Mouse (Mus musculus) large intestine, adult 2 months (tissue): Measurements from ENCODE around the gene Gpc4. TPM values are rescaled to one million over a fixed set of nuclear protein-coding genes. Genes with fewer than 3 reads are reported as not detected.

Experiments used
- DNase-seq: peaks from one replicate; pipeline ENCODE4 v3.0.0-alpha.2; 2012; ENCODE audit warnings: low read depth, low spot score
- WGBS: fragments of 180-500 bp; shearing (Covaris S2); methylation state at CpG from one replicate; pipeline ENCODE4 v1.1.7; 2018; 5-methylcytosine and 5-hydroxymethylcytosine counted together
- polyA plus RNA-seq: library from polyadenylated mRNA; depleted of rRNA; stranded (reverse); fragments of >200 nt; gene quantifications from 2 replicates; pipeline ENCODE4 v1.2.3, GENCODE M21; 2012; rRNA removed

The Gpc4 gene
- 17.8 and 25.4 TPM in 2 replicates for polyA plus RNA-seq

DNA sequence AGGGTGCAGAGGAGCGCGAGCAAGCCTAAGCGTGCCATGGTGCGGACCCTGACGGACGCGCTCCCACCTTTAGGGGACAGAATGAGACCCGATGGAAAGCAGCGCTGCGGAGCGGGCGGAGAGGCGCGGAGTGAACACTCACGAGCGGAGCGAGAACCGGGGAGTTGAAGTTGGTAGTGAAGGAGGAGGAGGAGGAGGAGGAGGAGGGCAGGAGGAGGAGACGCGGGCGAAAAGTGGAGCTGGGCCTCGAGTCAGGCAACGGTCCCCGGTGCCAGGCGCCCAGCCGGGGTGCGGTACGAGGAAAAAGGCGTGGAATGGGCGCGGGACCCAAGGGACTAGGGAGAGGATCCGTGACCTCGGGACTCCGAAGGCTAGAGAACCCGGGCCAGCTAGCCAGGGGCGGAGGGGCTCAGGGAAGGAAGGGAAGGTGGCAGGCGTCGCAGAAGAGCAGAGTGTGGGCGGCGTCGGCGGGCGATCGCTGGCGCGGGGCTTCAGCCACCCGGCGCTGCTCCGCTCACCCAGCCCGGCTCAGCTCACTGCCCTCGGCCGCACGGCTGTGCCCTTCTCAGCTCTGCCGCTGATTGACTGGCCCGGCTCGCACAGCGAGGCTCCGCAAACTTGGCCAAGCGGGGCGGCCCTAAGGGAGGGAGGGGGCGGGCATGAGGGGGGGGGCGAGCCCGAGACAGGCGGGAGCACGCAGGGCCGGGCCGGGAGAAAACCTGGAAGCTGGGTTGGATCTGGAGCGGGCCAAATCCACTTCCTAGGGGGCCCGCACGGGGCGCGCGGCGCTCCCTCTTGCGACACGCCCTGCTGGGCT is at the start of gene Gpc4:
TSS of gene Gpc4 (minus strand) at position 515 of the 817 bp plus-strand sequence.
- WGBS: 26% methylated on average over 70 of the region's 76 CpGs
- DNase-seq: no peak

DNA sequence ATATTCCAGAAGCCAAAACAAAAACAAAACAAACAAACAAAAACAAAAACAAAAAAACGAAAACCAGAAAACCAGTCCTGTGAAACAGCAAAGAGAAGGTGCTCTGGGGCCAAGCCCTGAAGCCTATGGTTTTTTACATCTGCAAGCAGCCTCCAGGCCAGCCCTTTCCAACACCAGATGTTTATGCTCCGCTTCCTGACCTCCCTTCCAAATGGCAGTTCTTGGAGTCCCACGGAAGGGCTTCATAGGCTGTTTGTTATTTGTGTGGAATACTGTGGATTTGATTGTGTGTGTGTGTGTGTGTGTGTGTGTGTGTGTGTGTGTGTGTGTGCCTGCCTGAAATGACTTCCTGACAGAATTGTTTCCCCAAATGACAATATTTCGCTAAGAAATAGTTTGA is 47.8 kb upstream of the Gpc4 start:
- 79% methylated on average over 4 of the region's 4 CpGs for WGBS
- DNase-seq: no peak

DNA sequence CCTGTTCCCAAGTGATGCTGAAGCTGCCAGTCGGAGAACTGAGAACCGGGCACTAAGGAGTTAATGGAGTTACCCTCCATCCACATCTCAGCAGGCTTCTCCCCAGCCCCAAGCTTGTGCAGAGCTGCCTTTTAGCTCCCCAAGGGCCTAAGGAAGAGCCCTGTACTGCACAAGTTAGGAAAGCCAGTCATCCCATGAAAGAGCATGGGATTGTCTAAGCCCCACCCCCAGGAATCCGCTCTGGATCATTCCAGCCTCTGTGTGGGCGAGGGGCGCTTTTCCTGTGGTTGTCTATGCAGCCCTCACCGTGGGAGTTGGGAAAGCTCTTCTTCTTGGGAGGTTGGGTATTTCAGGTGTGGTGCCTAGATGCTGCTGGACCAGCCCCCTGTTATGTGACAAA is 34.8 kb upstream of the Gpc4 start:
- DNase-seq: no peak

DNA sequence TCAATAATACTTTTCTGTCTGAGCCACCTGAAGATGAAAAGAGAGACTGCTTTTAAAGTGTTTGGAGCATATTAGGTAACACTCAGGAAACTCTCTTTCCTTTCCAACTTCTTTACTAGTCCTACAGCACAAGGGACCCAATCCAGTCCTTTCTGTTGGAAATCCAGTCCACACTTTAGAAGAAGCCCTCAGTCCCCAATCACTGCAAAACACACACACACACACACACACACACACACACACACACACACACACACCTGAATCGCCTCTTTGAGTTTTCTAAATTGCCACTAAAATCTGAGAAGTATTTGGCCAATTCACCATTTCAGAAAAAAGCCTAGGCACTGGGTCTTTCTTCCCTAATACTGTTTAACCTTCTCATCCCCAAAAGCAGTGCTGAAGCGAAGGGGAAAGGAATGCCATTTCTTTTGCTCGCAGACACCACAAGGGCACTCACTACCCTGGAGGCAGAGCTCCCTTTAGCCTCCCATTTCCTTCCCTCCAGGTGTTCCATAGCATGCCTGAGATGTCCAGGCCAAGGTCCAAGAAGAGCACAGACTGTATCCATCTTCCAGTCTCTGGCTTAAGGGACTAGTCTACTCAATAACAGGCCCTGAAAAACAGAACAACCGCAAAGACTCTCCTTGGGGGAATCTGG is 28.4 kb upstream of the Gpc4 start:
- DNase-seq: no peak

More for the DNA sequence above, 34.8 kb upstream of the Gpc4 start:
- 65% methylated on average over 6 of the region's 6 CpGs for WGBS

DNA sequence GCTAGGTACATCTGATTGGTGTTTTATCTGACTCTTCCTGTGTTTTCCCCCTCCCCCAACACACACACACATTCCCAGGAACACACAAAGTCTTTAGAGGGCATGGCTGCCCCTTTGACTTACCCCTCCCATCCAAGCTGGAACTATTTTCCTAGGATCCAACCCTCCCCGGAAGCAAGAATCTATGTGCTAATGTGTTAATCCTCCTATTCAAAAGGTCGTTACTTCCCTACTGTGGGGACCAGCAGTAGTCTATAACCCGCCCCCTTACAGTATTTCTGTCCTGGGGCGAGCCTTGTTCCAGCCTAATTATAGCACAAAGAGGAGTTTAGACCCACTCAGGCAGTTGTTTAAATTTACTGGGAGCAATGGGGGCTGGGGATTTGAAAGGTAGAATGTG is 24.0 kb upstream of the Gpc4 start:
- WGBS: 41% methylated on average over 4 of the region's 4 CpGs
- DNase-seq: no peak

More for the DNA sequence above, 28.4 kb upstream of the Gpc4 start:
- 38% methylated on average over 4 of the region's 4 CpGs for WGBS

DNA sequence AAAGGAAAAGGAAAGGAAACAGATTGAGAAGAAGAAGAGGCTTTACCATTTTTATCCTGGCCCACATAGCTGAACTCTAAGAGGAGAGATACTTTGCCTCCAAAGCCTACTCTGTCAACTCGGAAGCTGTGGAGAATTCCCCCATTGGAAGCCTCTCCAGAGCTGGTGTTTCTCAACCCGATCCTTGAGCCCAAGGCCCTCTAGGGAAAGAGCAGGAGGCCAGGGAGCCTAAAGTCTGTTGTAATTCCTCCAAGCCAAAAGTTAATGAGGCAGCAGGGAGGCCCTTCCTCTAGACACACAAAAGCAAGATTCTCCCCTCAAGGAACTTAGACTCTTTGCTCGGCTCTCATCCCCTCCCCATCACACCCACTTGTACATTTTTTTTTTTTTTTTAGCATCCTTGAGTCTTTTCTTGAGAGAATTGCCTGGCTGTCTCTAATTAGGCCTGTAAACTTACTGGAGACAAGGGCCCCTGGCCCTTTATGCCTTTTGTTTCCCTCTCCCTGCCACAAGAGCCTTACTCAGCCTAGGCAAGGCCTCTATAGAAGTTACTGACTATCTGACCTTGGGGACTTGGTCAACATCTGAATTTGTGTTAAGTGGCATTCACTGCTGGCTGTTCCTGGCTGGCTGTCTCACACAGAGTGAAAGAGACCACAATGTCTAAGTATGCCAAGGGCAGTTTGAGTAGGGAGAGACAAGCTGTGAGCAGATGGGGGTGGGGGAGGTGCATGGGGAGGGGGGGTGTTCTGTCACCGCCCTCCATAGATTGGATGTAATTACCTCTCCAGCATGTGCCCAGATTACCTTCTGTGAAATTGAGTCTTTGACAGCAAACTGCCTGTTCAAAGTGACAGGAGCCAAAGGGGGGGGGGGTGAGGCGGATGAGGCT is 18.7 kb upstream of the Gpc4 start:
- 77% methylated on average over 4 of the region's 5 CpGs for WGBS

DNA sequence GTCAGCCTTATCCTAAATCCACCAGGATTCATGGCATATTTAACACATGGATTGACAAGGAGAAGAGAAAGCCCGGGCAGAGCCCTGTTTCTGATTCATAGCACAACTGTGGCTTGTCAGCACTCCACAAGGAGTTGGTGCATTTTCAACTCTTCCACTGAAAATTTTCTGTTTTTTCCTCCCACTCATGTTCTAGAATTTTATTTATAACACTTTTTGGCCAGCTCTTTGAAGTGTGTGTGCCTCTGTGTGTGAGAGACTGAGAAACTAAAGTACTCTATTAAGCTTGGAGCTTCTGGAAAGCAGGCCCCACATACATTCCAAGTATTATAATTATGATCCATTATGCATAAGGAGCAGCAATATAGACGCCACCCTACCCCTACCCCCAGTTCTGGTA is 16.3 kb upstream of the Gpc4 start:
- no peak for DNase-seq
- WGBS: 87% methylated on average over 2 of the region's 2 CpGs

More for the DNA sequence above, 18.7 kb upstream of the Gpc4 start:
- no peak for DNase-seq

DNA sequence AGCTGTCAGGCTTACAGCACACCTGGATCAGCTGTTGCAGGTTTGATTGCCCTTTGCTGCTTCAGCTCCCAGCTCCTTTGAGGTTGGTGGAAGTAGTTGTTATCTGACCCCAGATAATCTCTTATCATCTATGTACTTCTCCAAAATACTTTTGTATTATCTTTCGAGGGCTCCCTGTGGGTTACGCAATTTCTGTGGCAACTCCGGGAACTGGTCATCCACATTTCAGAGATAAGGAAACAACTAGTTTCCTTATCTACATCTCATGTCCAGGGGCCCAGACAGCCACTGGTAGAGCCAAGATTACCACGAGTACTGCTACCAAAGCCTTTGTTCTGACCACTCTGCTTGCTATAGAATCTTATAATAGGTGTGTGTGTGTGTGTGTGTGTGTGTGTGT is 12.0 kb upstream of the Gpc4 start:
- WGBS: 57% methylated on average over 4 of the region's 4 CpGs
- DNase-seq: no peak

DNA sequence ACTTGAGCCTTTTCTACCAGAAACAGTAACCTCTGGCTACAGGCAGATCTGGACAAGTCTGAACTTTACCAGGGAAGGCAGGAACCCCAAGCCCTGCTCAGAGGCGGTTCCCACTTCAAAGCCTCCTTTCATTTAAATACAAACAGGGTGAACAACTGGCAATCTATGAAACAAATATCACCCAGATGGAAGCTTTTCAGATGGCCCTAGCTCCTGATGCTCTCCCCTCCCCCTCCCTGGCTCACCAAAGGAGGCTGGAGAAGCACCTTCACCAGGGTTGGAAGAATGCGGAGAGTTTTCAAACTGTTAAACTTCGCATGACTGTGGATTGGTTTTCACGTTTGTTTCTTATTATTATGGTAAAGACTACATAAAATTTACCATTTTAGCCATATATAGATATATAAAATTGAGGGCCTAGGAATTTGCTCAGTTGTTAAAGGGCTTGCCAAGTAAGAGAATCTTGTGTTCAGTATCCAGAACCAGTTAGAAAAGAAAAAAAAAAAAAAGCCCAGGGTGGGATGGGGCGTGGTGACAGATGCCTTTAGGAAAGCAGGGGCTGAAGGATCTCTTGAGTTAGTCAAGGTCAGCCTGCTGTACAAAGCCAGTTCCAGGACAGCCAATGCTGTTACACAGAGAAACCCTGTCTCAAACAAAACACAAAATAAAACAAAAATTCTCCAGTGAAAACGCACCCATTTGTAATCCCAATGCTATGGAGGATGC is 2.6 kb upstream of the Gpc4 start:
- no peak for DNase-seq
- 77% methylated on average over 6 of the region's 6 CpGs for WGBS

DNA sequence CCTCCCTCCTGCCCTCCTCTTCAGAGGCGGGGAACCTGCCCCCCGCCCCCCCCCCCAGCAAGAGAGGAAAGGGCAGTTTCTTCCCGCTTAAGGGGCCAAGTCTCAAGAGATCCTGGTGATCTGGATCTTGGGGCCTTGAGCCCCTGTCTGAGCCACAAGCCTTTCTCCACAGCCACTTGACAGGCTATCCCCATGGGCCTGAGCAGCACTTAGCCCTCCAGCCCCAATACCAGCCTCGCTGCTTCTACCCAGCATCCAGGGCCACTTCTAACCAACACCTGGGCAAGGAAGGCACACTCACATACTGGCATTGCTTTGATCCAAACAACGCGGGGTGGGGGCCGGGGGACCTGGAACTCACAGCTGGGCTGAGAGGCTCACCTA is 495 bp upstream of the Gpc4 start:
- DNase-seq: no peak
- WGBS: 38% methylated on average over 5 of the region's 7 CpGs

DNA sequence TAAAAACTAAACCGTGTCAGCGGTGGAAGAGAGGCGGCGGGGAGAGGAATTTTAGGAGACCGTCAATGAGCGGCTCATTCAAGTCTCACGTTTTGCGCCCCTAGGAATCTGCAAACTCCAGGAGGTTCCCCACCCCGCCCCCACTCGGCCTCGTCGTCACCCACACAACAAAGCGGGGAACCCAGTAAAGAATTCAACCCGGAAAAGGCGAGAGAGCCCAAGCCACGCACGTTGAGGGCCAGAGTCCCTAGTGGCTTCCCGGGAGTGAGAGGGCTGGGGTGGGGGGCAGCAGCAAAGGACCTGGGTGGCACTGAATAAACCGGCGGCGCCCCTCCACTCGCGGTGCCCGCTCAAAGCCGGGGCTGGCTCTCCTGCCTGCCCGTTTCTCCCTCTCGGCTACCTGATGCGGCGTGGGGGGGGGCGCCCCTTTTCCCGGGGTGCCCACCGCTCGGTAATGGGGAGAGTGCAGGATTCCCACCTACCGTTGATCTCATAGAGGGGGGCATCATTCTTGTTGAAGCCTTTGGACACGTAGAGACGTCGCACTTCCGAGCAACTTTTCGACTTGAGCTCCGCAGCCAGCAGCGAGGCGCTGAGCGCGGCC is 816 bp downstream of the Gpc4 start:
- DNase-seq: no peak
- 20% methylated on average over 44 of the region's 44 CpGs for WGBS

DNA sequence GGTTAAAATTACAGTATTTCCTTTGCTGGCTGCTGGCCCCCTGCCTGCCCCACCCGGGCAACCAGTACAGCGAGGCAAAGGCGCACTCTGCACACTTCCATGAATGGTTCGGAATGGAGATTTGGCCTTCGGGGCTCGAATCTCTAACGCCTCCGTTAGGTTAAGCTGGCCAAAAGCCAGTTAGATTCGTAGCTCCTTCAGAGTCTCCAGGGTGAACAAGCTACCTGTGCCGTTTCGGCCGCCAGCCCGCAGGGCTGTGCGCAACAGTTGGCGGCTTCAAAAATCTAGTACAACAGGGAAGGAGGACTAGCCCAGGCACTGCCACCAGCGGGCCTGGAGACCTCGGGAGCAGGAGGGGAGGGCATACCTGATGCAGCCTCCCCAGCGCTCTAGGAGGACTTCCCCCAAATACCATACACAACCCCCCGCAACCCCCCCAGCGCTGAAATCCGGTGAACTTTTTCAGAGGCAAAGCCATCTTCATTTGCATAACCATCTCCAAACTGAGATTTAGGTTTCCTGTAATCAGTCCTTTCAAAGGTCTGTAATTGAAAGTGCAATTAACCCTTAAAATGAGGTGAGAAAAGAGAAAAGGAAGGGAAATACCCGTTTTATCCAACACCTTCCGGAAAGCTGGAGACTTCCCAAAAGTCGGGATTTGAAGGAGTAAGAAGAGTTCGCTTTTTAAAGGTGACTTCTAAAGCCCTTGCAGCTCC is 1.5 kb downstream of the Gpc4 start:
- no peak for DNase-seq
- WGBS: 17% methylated on average over 25 of the region's 25 CpGs

DNA sequence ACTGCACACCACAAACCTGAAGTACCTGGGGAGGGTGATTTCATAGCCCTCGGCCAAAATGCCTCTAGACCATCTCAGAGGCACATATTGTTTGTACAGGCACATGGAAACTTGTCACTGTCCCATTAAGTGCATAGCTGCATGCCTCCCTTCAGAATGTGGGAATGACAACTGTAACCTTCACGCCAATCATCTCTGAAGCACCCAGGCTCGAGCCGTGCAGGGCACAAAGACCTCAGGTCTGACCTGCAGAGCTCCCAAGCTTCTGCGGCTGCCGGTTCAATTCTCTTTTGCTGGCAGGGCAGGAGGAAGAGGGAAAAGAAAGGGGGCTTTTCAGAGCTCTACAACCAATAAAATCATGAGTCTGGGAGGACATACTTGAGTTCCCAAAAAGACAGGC is 2.3 kb downstream of the Gpc4 start:
- WGBS: 42% methylated on average over 6 of the region's 6 CpGs
- no peak for DNase-seq

DNA sequence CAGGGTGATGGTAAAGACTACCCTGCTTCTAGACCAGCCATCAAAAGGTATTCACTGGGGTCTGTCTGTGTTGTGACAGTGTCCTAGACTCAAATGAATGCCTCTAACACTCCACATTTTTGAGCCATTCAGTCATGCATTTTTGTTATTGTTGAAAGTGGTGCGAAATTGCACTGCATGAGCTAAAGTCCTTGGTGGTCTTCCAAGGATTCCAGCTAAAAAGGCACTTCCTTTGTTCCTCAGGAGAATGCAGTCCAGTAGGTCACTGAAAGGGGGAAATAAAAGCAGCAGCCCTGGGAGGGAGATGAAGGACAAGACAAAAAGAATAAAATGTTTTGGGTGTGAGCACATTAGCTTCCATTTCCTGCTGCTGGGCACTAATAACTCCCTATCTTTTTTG is 2.8 kb downstream of the Gpc4 start:
- DNase-seq: no peak
- WGBS: 74% methylated on average over 1 of the region's 1 CpGs

DNA sequence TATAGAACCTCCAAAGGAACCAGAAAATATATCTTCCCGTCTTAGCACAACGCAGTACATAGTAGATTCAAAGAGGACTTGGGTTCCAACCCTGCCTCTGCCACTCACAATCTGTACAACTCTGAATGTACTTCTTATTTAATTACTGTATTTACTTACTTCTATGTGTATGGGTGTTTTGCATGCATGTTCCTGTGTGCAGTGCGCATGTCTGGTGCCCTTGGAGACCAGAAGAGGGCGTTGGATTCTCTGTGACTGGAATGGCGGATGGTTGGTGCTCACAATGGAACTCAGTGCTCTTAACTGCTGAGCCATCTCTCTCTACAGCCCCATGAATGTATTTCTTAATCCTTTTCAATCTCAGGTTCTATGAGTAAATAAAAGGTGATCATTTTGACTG is 5.4 kb downstream of the Gpc4 start:
- DNase-seq: no peak
- 84% methylated on average over 5 of the region's 5 CpGs for WGBS

DNA sequence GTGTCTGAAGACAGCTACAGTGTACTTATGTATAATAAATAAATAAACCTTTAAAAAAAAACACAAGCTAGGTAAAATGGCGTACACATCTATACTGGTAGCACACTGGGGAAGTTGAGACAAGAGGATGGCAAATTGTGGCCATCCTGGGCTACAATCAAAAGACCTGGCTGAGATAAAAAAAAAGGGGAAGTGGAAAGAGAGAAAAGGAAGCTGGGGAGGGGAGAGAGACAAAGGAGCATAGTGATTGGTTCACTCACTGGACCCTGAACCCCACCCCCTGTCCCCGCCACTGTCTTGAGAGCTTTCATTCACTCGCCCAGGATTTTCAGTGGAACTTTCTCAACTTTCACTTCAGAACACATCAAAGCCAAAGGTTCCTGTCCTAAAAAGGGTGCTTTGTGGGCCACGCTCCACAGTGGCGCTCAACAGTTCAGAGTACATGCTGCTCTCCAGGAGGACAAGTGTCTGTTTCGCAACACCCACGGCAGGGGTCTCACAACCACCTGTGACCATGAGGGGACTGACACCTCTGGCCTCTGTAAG is 9.6 kb downstream of the Gpc4 start:
- WGBS: 80% methylated on average over 7 of the region's 7 CpGs
- no peak for DNase-seq

DNA sequence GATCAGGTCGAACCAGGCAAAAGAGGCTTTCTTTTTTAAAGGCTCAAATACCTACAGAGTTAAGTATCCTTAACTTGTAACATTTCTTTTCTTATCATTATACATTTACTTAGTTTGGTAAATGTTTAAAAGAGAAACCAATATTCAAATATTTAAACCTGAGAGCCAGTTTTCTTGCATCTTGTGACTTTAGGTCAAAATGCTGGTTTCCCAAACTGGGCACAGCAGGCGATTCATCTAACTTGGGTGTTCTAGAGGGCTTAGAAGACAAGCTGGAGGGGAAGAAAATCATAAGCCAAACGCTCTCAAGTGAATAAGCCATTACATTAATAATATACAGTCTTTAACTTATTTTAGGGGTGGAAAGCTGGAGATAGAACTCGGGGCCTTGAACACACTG is 10.2 kb downstream of the Gpc4 start:
- DNase-seq: no peak
- 92% methylated on average over 4 of the region's 4 CpGs for WGBS

DNA sequence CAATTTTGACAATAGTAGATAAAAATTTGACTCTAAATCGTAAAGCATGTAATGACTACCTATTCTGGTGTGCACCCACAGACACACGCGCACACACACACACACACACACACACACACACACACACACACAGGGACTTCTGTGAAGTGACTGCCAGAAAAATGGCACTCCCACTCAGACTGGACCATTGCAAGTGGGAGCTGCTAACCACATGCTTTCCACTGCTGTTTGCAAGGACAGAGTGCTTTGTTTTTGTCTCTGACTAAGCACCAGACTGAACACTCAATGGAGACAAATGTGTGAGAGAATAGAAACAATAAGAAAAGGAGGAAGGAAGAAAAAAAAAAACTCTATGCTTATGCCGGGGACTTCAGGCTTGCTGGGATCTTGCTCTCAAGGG is 11.6 kb downstream of the Gpc4 start:
- 69% methylated on average over 4 of the region's 4 CpGs for WGBS
- no peak for DNase-seq
